Mouse (Mus musculus) hindbrain, embryonic 10.5 days (tissue): ENCODE measurements around the gene Ntsr2. TPM values are rescaled to one million over a fixed set of nuclear protein-coding genes. Genes with fewer than 3 reads are reported as not detected.
A peak's percentile ranks its signal among the peaks of the same experiment; 100 is the strongest.
"Not testable (repeated sequence)": the region's sequence is repeated elsewhere in the genome, so short reads cannot be mapped to it uniquely, and the experiment has no call there.

Experiments used
- DNase-seq: peaks from one replicate; pipeline ENCODE4 v3.0.0-alpha.2; 2017; ENCODE audit warnings: low spot score
- H3K27ac ChIP-seq: fragments of 300-500 bp; sonication (generic); 2 replicates; pipeline ENCODE4 v1.5.1; 2016; ENCODE audit warnings: mild to moderate bottlenecking, moderate library complexity
- H3K27me3 ChIP-seq: fragments of 300-500 bp; sonication (generic); 2 replicates; pipeline ENCODE4 v1.6.1; 2016; ENCODE audit warnings: mild to moderate bottlenecking; ENCODE audit not compliant: poor library complexity, insufficient read depth, severe bottlenecking
- H3K36me3 ChIP-seq: fragments of 300-500 bp; sonication (generic); 2 replicates; pipeline ENCODE4 v1.6.1; 2016; ENCODE audit warnings: mild to moderate bottlenecking, moderate library complexity
- H3K4me1 ChIP-seq: fragments of 300-500 bp; sonication (generic); replicated peaks from 2 replicates; pipeline ENCODE4 v1.6.1; 2016; ENCODE audit warnings: mild to moderate bottlenecking
- H3K4me3 ChIP-seq: fragments of 300-500 bp; sonication (generic); 2 replicates; pipeline ENCODE4 v1.5.1; 2016; ENCODE audit warnings: mild to moderate bottlenecking, moderate library complexity
- H3K9me3 ChIP-seq: fragments of 300-500 bp; sonication (generic); 2 replicates; pipeline ENCODE4 v1.6.1; 2016; ENCODE audit warnings: mild to moderate bottlenecking, moderate library complexity
- WGBS: fragments of 180-500 bp; shearing (Covaris S2); methylation state at CpG from one replicate; pipeline ENCODE4 v1.1.7; 2016; 5-methylcytosine and 5-hydroxymethylcytosine counted together
- polyA plus RNA-seq: library from polyadenylated mRNA; unstranded; fragments of >200 nt; fragmentation: Nextera tagmentation; extraction: Ambion mirVana; gene quantifications from 2 replicates; pipeline ENCODE4 v1.2.1, GENCODE M21; 2016

Ntsr2 gene
- polyA plus RNA-seq, 1 experiment from 2014 or later: not detected

GRCm38 (mm10) chr12:16661459-16661858 is 8.3 kb downstream of the Ntsr2 start:
- Histone ChIP-seq H3K4me1 (peaks cover 16% of the 10 kb centered on the region), H3K36me3 (no peaks in the 10 kb centered on the region), H3K27me3 (0 out of 2 replicates have a peak, but pooled peaks cover 2% of the 10 kb centered on the region), H3K27ac (no peak overlapping the region), H3K9me3 (no peaks in the 10 kb centered on the region), H3K4me3 (no peak overlapping the region)
- no peak for DNase-seq
- WGBS: 92% methylated on average over 10 of the region's 10 CpGs

GRCm38 (mm10) chr12:16661936-16662335 is 8.8 kb downstream of the Ntsr2 start:
- no peaks in the 10 kb centered on the region for H3K27me3 ChIP-seq
- H3K27ac ChIP-seq: no peak overlapping the region
- no peaks in the 10 kb centered on the region for H3K9me3 ChIP-seq
- no peaks in the 10 kb centered on the region for H3K36me3 ChIP-seq
- H3K4me1 ChIP-seq: peaks cover 16% of the 10 kb centered on the region
- H3K4me3 ChIP-seq: no peak overlapping the region
- DNase-seq: no peak
- 90% methylated on average over 2 of the region's 2 CpGs for WGBS

- Histone ChIP-seq H3K4me1 (peaks cover 16% of the 10 kb centered on the region), H3K27ac (no peak overlapping the region), H3K4me3 (no peak overlapping the region), H3K9me3 (no peaks in the 10 kb centered on the region), H3K27me3 (no peaks in the 10 kb centered on the region), H3K36me3 (peaks cover 4% of the 10 kb centered on the region; the same call in 1 of the 2 replicates)
- DNase-seq: no peak
- 80% methylated on average over 6 of the region's 6 CpGs for WGBS
These were observed 9.9 kb downstream of the Ntsr2 start for GRCm38 (mm10) chr12:16662955-16663585.

- H3K27me3 ChIP-seq: no peaks in the 10 kb centered on the region
- H3K27ac ChIP-seq: no peak overlapping the region
- H3K9me3 ChIP-seq: no peaks in the 10 kb centered on the region
- H3K36me3 ChIP-seq: peaks cover 23% of the 10 kb centered on the region
- H3K4me1 ChIP-seq: peaks cover 16% of the 10 kb centered on the region
- WGBS: 4% methylated on average over 2 of the region's 2 CpGs
- H3K4me3 ChIP-seq: no peak overlapping the region
- DNase-seq: peak; percentile 46
These were observed 11.8 kb downstream of the Ntsr2 start for GRCm38 (mm10) chr12:16665022-16665421.

GRCm38 (mm10) chr12:16669176-16669575 is 16.0 kb downstream of the Ntsr2 start:
- no peak for DNase-seq
- H3K9me3 ChIP-seq: no peaks in the 10 kb centered on the region

GRCm38 (mm10) chr12:16672246-16672645 is 19.1 kb downstream of the Ntsr2 start:
- WGBS: 95% methylated on average over 10 of the region's 10 CpGs
- H3K27ac ChIP-seq: no peak overlapping the region
- H3K36me3 ChIP-seq: peaks cover 95% of the 10 kb centered on the region

More at GRCm38 (mm10) chr12:16669176-16669575, 16.0 kb downstream of the Ntsr2 start:
- WGBS: 74% methylated on average over 3 of the region's 3 CpGs
- peaks cover 16% of the 10 kb centered on the region for H3K4me1 ChIP-seq
- H3K36me3 ChIP-seq: peaks cover 65% of the 10 kb centered on the region
- no peaks in the 10 kb centered on the region for H3K27me3 ChIP-seq
- no peak overlapping the region for H3K4me3 ChIP-seq
- H3K27ac ChIP-seq: no peak overlapping the region

GRCm38 (mm10) chr12:16690631-16691030 is 37.4 kb downstream of the Ntsr2 start:
- Histone ChIP-seq H3K36me3 (peaks cover 88% of the 10 kb centered on the region), H3K4me1 (no peaks in the 10 kb centered on the region), H3K4me3 (no peak overlapping the region), H3K9me3 (no peaks in the 10 kb centered on the region), H3K27me3 (no peaks in the 10 kb centered on the region), H3K27ac (no peak overlapping the region)
- WGBS: 94% methylated on average over 9 of the region's 9 CpGs
- DNase-seq: no peak

More at GRCm38 (mm10) chr12:16672246-16672645, 19.1 kb downstream of the Ntsr2 start:
- Histone ChIP-seq H3K27me3 (no peaks in the 10 kb centered on the region), H3K9me3 (no peaks in the 10 kb centered on the region), H3K4me1 (no peaks in the 10 kb centered on the region), H3K4me3 (no peak overlapping the region)
- DNase-seq: no peak

GRCm38 (mm10) chr12:16694783-16695182 is 41.6 kb downstream of the Ntsr2 start:
- WGBS: 83% methylated on average over 5 of the region's 5 CpGs

GRCm38 (mm10) chr12:16695252-16695651 is 42.1 kb downstream of the Ntsr2 start:
- H3K27ac ChIP-seq, H3K27me3 ChIP-seq, H3K4me3 ChIP-seq, H3K4me1 ChIP-seq, DNase-seq, H3K9me3 ChIP-seq: not testable (repeated sequence)
- peaks cover 92% of the 10 kb centered on the region for H3K36me3 ChIP-seq
- 94% methylated on average over 7 of the region's 8 CpGs for WGBS

More at GRCm38 (mm10) chr12:16694783-16695182, 41.6 kb downstream of the Ntsr2 start:
- Histone ChIP-seq H3K27ac (no peak overlapping the region), H3K9me3 (no peaks in the 10 kb centered on the region), H3K36me3 (peaks cover 91% of the 10 kb centered on the region), H3K4me3 (no peak overlapping the region), H3K27me3 (no peaks in the 10 kb centered on the region), H3K4me1 (no peaks in the 10 kb centered on the region)
- no peak for DNase-seq

- Histone ChIP-seq H3K27me3 (no peaks in the 10 kb centered on the region), H3K27ac (no peak overlapping the region), H3K9me3 (no peaks in the 10 kb centered on the region), H3K4me1 (no peaks in the 10 kb centered on the region), H3K4me3 (no peak overlapping the region), H3K36me3 (peaks cover 92% of the 10 kb centered on the region)
- DNase-seq: no peak
- WGBS: 94% methylated on average over 13 of the region's 13 CpGs
These were observed 43.0 kb downstream of the Ntsr2 start for GRCm38 (mm10) chr12:16696146-16696545.

GRCm38 (mm10) chr12:16698691-16699090 is 45.5 kb downstream of the Ntsr2 start:
- Histone ChIP-seq H3K4me3 (no peak overlapping the region), H3K27ac (no peak overlapping the region), H3K4me1 (no peaks in the 10 kb centered on the region), H3K9me3 (no peaks in the 10 kb centered on the region), H3K36me3 (peaks cover 92% of the 10 kb centered on the region), H3K27me3 (no peaks in the 10 kb centered on the region)
- 91% methylated on average over 1 of the region's 1 CpGs for WGBS
- no peak for DNase-seq
